Mouse (Mus musculus): ENCODE results near the gene 1700003F12Rik. TPM values are rescaled to one million over a fixed set of nuclear protein-coding genes. Genes with fewer than 3 reads are reported as not detected.

The 1700003F12Rik gene
- polyA plus RNA-seq, 1 experiment from 2014 or later, result 0.54 TPM

- Histone ChIP-seq H3K9ac (ENCODE audit: low read length) (no peak overlapping the region), H3K4me2 (ENCODE audit: low read depth, low read length) (no peak overlapping the region), H3K4me1 (replicated peaks; ENCODE audit: control insufficient read depth, insufficient read depth, low read length) (no peaks in the 10 kb centered on the region), H3K27me3 (ENCODE audit: control insufficient read depth, insufficient read depth, low read depth, low read length) (no peaks in the 10 kb centered on the region), H3K9me3 (ENCODE audit: control insufficient read depth, low read length) (no peaks in the 10 kb centered on the region), H3K36me3 (ENCODE audit: control insufficient read depth, insufficient read depth, low read length) (peaks cover 6% of the 10 kb centered on the region; the same call in 1 of the 2 replicates), H3K4me3 (ENCODE audit: low read length) (no peak overlapping the region), H3K27ac (ENCODE audit: low read length) (no peak overlapping the region)
- ATAC-seq (ENCODE audit: low read depth), result no peak
- 85% methylated on average over 3 of the region's 3 CpGs for WGBS
Measured at GRCm38 (mm10) chr2:154597399-154597798, 50.5 kb downstream of the 1700003F12Rik start.

Other genes with a start within 250 kb of the 1700003F12Rik start
- not detected in 2 replicates for gene Bpifb9b, start 239.9 kb upstream of the 1700003F12Rik start, polyA plus RNA-seq (2015; fragmentation: Nextera tagmentation; extraction: Ambion mirVana)
- 19.1 and 19.7 TPM in 2 replicates for gene Cdk5rap1, start 174.1 kb upstream of the 1700003F12Rik start, polyA plus RNA-seq (2015; fragmentation: Nextera tagmentation; extraction: Ambion mirVana)
- gene Snta1, start 139.0 kb upstream of the 1700003F12Rik start, polyA plus RNA-seq (2015; fragmentation: Nextera tagmentation; extraction: Ambion mirVana), result 8.2 and 8.4 TPM in 2 replicates
- 34.0 and 34.9 TPM in 2 replicates for gene Cbfa2t2, start 110.6 kb upstream of the 1700003F12Rik start, polyA plus RNA-seq (2015; fragmentation: Nextera tagmentation; extraction: Ambion mirVana)
- gene Actl10, start 4.7 kb downstream of the 1700003F12Rik start, polyA plus RNA-seq (2015; fragmentation: Nextera tagmentation; extraction: Ambion mirVana), result 0.33 and 0.35 TPM in 2 replicates
- gene Necab3, start 11.8 kb downstream of the 1700003F12Rik start, polyA plus RNA-seq (2015; fragmentation: Nextera tagmentation; extraction: Ambion mirVana), result 2.7 and 4.4 TPM in 2 replicates
- gene E2f1, start 22.8 kb downstream of the 1700003F12Rik start, polyA plus RNA-seq (2015; fragmentation: Nextera tagmentation; extraction: Ambion mirVana), result 15.6 and 21.3 TPM in 2 replicates
- gene Pxmp4, start 56.6 kb downstream of the 1700003F12Rik start, polyA plus RNA-seq (2015; fragmentation: Nextera tagmentation; extraction: Ambion mirVana), result 31.4 and 33.1 TPM in 2 replicates
- 0.88 and 1.0 TPM in 2 replicates for gene Zfp341, start 66.2 kb downstream of the 1700003F12Rik start, polyA plus RNA-seq (2015; fragmentation: Nextera tagmentation; extraction: Ambion mirVana)
- gene 4930519P11Rik, start 66.4 kb downstream of the 1700003F12Rik start, polyA plus RNA-seq (2015; fragmentation: Nextera tagmentation; extraction: Ambion mirVana), result 0.48 TPM in 1 of 2 replicates, not detected in the other
- gene Chmp4b, start 104.6 kb downstream of the 1700003F12Rik start, polyA plus RNA-seq (2015; fragmentation: Nextera tagmentation; extraction: Ambion mirVana), result 19.3 and 22.6 TPM in 2 replicates
- gene Gm14214, start 222.9 kb downstream of the 1700003F12Rik start, polyA plus RNA-seq (2015; fragmentation: Nextera tagmentation; extraction: Ambion mirVana), result not detected in 2 replicates
- 38.7 and 43.4 TPM in 2 replicates for gene Raly, start 244.0 kb downstream of the 1700003F12Rik start, polyA plus RNA-seq (2015; fragmentation: Nextera tagmentation; extraction: Ambion mirVana)
- not detected in 2 replicates for gene a, start 244.3 kb downstream of the 1700003F12Rik start, polyA plus RNA-seq (2015; fragmentation: Nextera tagmentation; extraction: Ambion mirVana)